Mouse (Mus musculus) left cerebral cortex, postnatal 14 days (tissue): Measurements from ENCODE around the gene Tm7sf3. TPM values are rescaled to one million over a fixed set of nuclear protein-coding genes. Genes with fewer than 3 reads are reported as not detected.

ENCODE experiments used
- DNase-seq, 2 experiments: peaks; one replicate each; pipeline ENCODE4 v3.0.0; 2021 to 2022; ENCODE audit warnings: low spot score in 2 of 2, mixed read lengths in 1 of 2
- intact Hi-C: fragments of 180-260 bp; cut with DNase I; formaldehyde crosslinking; loops from one replicate; pipeline ENCODE4 v1.15.1; 2025
- total RNA-seq, 2 experiments: library from RNA; stranded (reverse); gene quantifications; 2 replicates each; pipeline ENCODE4 v1.2.3; 2021

The Tm7sf3 gene
- total RNA-seq, 2 experiments from 2014 or later, result 30.0 to 33.5 TPM

GRCm38 (mm10) chr6:146629781-146630756 lies 12.6 kb downstream of the Tm7sf3 start:
- DNase-seq, result no peak
- intact Hi-C loops, result loop anchor here (5.0 kb wide), 1 partner anchor 53 kb away; the partner anchor contains the start of genes Fgfr1op2 and Ints13

DNA sequence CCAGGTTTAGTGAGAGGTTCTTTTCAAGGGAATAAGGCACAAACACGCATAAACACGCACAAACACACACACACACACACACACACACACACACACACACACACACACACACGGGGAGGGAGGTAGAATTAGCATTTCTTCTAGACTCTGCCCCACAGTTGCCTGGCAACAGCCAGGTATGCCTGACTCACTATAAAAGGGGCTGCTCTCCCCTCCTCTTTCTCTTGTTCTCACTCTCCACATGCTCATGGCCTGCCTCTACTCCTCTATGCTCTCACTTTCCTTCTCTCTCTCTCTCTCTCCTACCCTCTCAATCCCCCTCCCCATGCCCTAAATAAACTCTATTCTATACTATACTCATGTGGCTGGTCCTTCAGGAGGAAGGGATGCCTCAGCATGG lies 14.5 kb downstream of the Tm7sf3 start:
- DNase-seq, result no peak
- intact Hi-C loops, result no loop called here

- intact Hi-C loops, result no loop called here
- no peak for DNase-seq
Observed at GRCm38 (mm10) chr6:146616670-146617069, 26.0 kb downstream of the Tm7sf3 start.

DNA sequence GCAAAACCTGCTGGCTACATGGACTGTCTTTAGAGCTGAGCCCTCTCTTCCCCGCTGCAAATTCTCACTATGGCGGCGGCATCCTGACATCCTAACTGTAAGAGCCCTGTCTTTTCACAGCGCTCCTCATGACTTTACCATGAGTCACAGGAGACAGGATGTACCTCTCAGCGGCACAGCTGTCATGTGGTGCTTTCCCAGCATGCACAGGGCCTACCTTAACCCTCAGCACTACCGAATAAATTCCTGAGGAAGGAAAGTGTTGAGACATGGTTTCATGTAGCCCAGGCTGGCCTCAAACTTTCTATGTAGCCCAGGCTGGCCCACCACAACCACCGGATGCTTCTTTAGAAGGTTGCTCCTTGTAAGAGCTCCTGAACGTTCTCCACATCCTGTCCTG lies 26.7 kb downstream of the Tm7sf3 start:
- no peak for DNase-seq
- intact Hi-C loops, result no loop called here

- intact Hi-C loops, result no loop called here
- no peak for DNase-seq
Observed at GRCm38 (mm10) chr6:146614541-146614940, 28.1 kb downstream of the Tm7sf3 start.

GRCm38 (mm10) chr6:146613907-146614306 lies 28.7 kb downstream of the Tm7sf3 start:
- intact Hi-C loops, result no loop called here
- no peak for DNase-seq

- intact Hi-C loops, result no loop called here
- no peak for DNase-seq
Observed at GRCm38 (mm10) chr6:146612736-146613135, 29.9 kb downstream of the Tm7sf3 start.

GRCm38 (mm10) chr6:146611897-146612296 lies 30.7 kb downstream of the Tm7sf3 start:
- intact Hi-C loops, result no loop called here
- no peak for DNase-seq

DNA sequence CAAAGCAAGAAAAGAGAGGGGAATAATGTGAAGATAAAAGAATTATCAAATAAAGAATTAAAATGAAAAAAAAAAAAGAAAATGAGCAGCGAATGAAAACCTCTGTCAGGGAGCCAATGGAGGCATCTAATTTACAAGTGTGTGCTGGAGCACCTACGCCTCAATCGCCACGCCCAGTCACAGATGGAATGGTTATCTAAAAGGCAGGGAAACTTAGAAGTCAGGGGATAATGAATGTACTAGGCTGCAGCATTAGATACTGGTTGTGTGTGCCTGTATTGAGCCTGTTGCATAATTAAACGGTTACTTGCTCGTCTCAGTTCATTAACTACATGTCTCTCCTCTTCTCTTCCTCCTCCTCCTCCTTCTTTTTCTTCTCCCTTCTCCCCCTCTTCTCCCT lies 31.2 kb downstream of the Tm7sf3 start:
- DNase-seq, result no peak
- intact Hi-C loops, result no loop called here

DNA sequence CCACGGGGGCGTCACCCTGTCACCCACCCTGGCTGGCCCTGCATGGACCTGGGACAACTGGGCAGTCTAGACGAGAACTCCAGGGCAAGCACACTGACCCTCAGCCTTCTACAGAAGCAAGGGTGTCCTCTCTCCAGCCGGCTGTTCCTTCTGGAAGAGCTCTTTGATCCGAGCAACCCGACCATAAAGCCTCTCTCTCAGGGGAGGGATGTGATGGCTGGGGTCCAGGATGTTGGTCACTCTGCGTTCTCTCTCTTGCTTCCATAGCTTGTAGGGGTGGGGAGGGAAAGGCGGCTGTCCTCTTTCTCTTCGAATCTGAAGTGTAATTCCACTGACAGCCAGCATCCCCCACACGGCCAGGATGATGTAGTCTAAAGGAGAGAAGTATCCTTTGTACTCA lies 39.0 kb downstream of the Tm7sf3 start:
- no peak for DNase-seq
- intact Hi-C loops, result no loop called here

DNA sequence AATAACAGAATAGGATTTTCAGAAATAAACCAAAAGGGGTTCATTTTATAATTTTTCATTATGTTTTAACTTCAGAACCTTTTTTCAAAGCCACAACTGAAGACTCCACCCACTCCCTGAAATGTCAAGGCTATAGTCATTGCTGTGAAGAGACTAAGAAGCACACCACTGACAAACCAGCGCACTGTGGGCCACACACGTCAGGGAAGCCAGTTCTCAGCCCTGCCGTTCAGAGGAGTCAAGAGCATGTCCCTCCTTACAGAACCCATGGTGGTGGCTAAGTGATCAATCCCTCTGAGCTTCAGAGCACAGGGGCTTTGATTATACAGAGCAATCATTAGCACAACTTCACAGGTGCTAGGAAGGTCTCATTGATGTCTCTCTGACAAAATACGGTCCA lies 40.0 kb downstream of the Tm7sf3 start:
- intact Hi-C loops, result no loop called here
- DNase-seq, result no peak

- no peak for DNase-seq
- intact Hi-C loops, result no loop called here
Observed at GRCm38 (mm10) chr6:146585134-146585533, 57.5 kb downstream of the Tm7sf3 start.

GRCm38 (mm10) chr6:146583366-146584046 lies 59.1 kb downstream of the Tm7sf3 start:
- intact Hi-C loops, result no loop called here
- DNase-seq, result peak in 1 of 2 experiments; percentile 24

GRCm38 (mm10) chr6:146580381-146580926 lies 62.2 kb downstream of the Tm7sf3 start:
- peak; percentile 70 to 76 for DNase-seq
- intact Hi-C loops, result no loop called here

DNA sequence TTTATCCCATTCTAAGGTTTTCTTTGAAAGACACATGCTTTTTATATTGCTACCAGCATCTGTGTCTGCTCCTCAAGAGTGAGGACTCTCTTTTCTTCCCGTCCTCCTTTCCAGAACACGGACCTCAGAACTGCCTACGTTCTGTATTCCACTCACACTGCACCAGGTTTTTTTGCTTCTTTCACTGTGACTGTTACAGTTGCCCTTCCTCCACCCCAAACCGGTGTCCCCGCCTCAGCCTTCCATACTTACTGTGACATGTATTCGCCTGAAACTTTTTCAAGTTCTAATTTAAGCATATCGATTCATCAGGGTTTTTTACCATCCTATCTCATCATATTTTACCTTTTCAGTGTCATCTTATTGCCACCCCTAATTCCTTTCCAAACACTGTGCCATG lies 64.0 kb downstream of the Tm7sf3 start:
- intact Hi-C loops, result loop anchor here (5.0 to 10.0 kb wide), 2 partner anchors 54 to 164 kb away; no protein-coding TSS in a partner anchor
- DNase-seq, result peak; percentile 42 to 69

DNA sequence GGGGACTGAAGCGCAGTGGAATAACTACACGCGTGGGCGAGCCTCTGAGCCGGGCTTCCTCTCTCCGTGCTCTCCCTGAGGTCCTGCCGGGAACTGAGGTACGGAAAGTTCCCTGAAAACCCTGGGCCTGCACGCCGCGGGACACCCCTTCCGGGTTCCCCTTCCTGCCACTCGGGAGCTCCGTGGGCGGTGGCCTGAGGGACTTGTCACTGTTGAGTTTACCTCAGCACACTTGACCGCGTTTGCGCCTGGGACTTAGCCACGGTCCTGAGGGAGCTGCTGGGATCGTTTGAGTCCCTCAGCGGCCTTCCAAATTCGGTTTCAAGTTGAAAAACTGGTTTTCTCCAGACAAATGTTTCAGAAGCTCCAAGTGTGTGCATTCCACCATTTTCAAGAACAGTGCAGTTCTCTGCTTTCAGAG lies 64.5 kb downstream of the Tm7sf3 start:
- intact Hi-C loops, result loop anchor here (5.0 to 10.0 kb wide), 2 partner anchors 54 to 163 kb away; no protein-coding TSS in a partner anchor
- DNase-seq, result peak in 1 of 2 experiments; percentile 60

DNA sequence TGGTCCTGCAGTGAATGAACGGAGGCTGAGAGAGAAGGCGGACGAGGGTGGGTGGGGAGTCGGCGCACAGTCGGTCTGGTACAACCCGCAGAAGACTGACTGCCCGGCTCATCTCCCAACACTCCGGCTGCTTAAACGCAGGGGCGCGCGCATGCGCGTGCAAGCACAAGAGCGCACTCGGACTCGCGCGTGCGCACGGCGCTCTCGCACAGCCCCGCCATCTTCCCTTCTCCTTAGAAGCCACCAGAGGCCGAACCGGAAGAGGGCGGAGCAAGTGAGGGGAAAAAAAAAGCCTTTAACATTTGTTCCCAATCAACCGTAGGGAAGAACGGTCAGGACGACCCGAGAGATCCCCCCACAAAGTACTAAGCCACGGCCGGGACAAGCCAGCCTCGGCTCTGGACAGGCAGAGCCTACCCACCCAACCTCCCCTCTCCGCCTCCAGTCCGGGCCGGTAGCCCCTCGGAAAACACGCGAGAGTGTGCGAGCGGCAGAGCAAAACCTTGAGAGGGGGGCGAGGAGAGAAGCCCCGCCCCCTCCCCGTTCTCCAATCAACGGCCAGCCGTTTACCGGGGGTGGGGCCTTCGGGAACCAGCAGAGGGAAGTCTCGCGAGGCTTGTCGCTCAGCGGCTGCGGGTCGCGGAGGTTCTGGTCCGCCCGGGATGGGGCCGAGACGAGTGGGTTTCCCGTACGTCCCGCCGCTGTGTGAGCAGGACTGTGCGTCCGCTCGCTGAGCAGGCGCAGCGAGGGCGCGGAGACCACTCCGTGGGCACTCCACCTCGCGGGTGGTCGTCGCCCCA lies 65.1 kb downstream of the Tm7sf3 start, which contains the start of gene Ints13:
TSS of gene Ints13 (minus strand) at position 526 of the 800 bp plus-strand sequence.
- intact Hi-C loops, result loop anchor here (5.0 to 10.0 kb wide), 2 partner anchors 55 to 163 kb away; no protein-coding TSS in a partner anchor
- DNase-seq, result peak; percentile 97 to 98

DNA sequence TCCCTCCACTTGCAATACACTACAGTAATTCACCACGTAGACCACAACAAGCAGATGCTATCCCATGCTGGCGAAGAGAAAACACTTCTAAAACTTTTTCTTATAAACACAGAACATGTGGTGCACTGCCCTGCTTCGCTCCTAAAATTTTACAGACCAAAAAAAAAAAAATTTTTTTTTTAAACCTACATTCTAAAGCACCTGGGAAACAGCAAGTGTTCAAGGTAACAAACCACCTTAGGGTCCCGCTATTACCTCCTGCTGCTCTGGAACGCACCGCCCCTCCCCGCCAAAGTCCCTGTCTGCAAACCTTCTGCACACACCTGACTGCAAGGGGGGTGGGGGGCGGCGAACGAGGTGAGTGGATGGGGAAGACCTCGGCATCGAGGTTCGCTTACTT lies 65.7 kb downstream of the Tm7sf3 start, which contains the start of gene Fgfr1op2:
TSS of gene Fgfr1op2 (plus strand) at position 301 of the 400 bp plus-strand sequence.
- intact Hi-C loops, result loop anchor here (5.0 to 10.0 kb wide), 2 partner anchors 55 to 162 kb away; no protein-coding TSS in a partner anchor
- no peak for DNase-seq

DNA sequence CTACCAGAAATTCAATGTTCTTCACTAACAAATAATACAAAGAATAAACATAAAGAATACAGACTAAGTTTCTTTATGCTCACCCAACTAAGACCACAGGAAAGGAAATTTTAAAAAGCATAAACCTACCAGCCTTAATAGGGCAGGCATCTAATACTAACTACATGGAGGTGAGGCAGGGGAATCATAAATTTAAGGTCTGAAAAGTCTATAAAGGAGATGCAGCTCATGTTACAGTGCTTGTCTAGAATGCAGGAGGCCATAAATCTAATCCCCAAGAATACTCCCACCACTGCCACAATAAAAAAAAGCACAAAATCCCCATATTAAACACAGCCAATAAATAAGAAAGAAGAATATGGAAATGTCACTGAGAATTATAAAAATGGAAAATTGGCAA lies 70.6 kb downstream of the Tm7sf3 start:
- DNase-seq, result no peak
- intact Hi-C loops, result loop anchor here (10.0 kb wide), 1 partner anchor 157 kb away; no protein-coding TSS in a partner anchor
